Mouse (Mus musculus) lung, embryonic 14.5 days (tissue): ENCODE measurements around the gene Enkur. TPM values are rescaled to one million over a fixed set of nuclear protein-coding genes. Genes with fewer than 3 reads are reported as not detected.

Experiments
- ATAC-seq: fragments of 200-750 bp; cut with Nextera tagmentation; 2 replicates; pipeline ENCODE4 v1.8.0; 2017; ENCODE audit warnings: mild to moderate bottlenecking, moderate TSS enrichment, moderate library complexity; ENCODE audit not compliant: insufficient read depth
- DNase-seq: peaks from one replicate; pipeline ENCODE4 v3.0.0-alpha.2; 2015
- H3K27ac ChIP-seq: fragments of 300-500 bp; sonication (generic); 2 replicates; pipeline ENCODE4 v1.5.1; 2014; ENCODE audit warnings: low read depth, mild to moderate bottlenecking, moderate library complexity
- H3K27me3 ChIP-seq: fragments of 300-500 bp; sonication (generic); 2 replicates; pipeline ENCODE4 v1.6.1; 2014; ENCODE audit warnings: low read length, control low read depth; ENCODE audit not compliant: insufficient read depth
- H3K36me3 ChIP-seq: fragments of 300-500 bp; sonication (generic); 2 replicates; pipeline ENCODE4 v1.6.1; 2014; ENCODE audit warnings: control low read depth; ENCODE audit not compliant: insufficient read depth
- H3K4me1 ChIP-seq: fragments of 300-500 bp; sonication (generic); 2 replicates; pipeline ENCODE4 v1.6.1; 2014; ENCODE audit warnings: antibody characterized with exemption, control low read depth; ENCODE audit not compliant: insufficient read depth
- H3K4me2 ChIP-seq: fragments of 300-500 bp; sonication (generic); 2 replicates; pipeline ENCODE4 v1.6.1; 2014; ENCODE audit warnings: mild to moderate bottlenecking
- H3K4me3 ChIP-seq: fragments of 300-500 bp; sonication (generic); 2 replicates; pipeline ENCODE4 v1.5.1; 2014; ENCODE audit warnings: low read depth, low read length
- H3K9ac ChIP-seq: fragments of 300-500 bp; sonication (generic); 2 replicates; pipeline ENCODE4 v1.6.1; 2014
- H3K9me3 ChIP-seq: fragments of 300-500 bp; sonication (generic); 2 replicates; pipeline ENCODE4 v1.6.1; 2016; ENCODE audit warnings: low read depth, low read length, control low read depth
- CTCF ChIP-seq: IDR thresholded peaks from 2 replicates; pipeline ENCODE4 v1.5.1; 2016; ENCODE audit warnings: antibody characterized with exemption, low read depth
- WGBS: fragments of 180-500 bp; shearing (Covaris S2); extraction: QIAGEN DNeasy Blood & Tissue Kit; methylation state at CpG from one replicate; pipeline ENCODE4 v1.1.7; 2014; 5-methylcytosine and 5-hydroxymethylcytosine counted together
- polyA plus RNA-seq: library from polyadenylated mRNA; unstranded; fragments of >200 nt; fragmentation: Nextera tagmentation; extraction: Ambion mirVana; gene quantifications from 2 replicates; pipeline ENCODE4 v1.2.1, GENCODE M21; 2014

Gene Enkur
- polyA plus RNA-seq, 1 experiment from 2014 or later, result 0.45 TPM

GRCm38 (mm10) chr2:21211361-21211760, 6.2 kb upstream of the Enkur start:
- TF ChIP-seq CTCF, result no peak
- Histone ChIP-seq H3K9ac (no peak overlapping the region), H3K36me3 (no peaks in the 10 kb centered on the region), H3K4me2 (no peak overlapping the region), H3K27ac (no peak overlapping the region), H3K4me3 (no peak overlapping the region), H3K9me3 (no peaks in the 10 kb centered on the region), H3K27me3 (no peaks in the 10 kb centered on the region), H3K4me1 (no peaks in the 10 kb centered on the region)
- WGBS, result 77% methylated on average over 6 of the region's 6 CpGs
- ATAC-seq, result no peak
- no peak for DNase-seq

GRCm38 (mm10) chr2:21206278-21206677, 1.1 kb upstream of the Enkur start:
- Histone ChIP-seq H3K27ac (no peak overlapping the region), H3K4me2 (peak overlapping the region; percentile 67), H3K4me1 (0 out of 2 replicates have a peak, but pooled peaks cover 3% of the 10 kb centered on the region), H3K27me3 (no peaks in the 10 kb centered on the region), H3K4me3 (peak overlapping the region; percentile 57), H3K9ac (peak overlapping the region; percentile 56), H3K9me3 (no peaks in the 10 kb centered on the region), H3K36me3 (no peaks in the 10 kb centered on the region)
- 45% methylated on average over 6 of the region's 6 CpGs for WGBS
- no peak for DNase-seq
- TF ChIP-seq CTCF, result no peak
- no peak for ATAC-seq

- Histone ChIP-seq H3K36me3 (no peaks in the 10 kb centered on the region), H3K4me2 (peak overlapping the region; percentile 67), H3K27me3 (no peaks in the 10 kb centered on the region), H3K27ac (peak overlapping the region; percentile 75; the same call in 1 of the 2 replicates), H3K4me3 (peak overlapping the region; percentile 57), H3K9me3 (no peaks in the 10 kb centered on the region), H3K9ac (peak overlapping the region; percentile 56), H3K4me1 (0 out of 2 replicates have a peak, but pooled peaks cover 3% of the 10 kb centered on the region)
- under 1% methylated on average over 19 of the region's 19 CpGs for WGBS
- DNase-seq (no peak), ATAC-seq (peak; percentile 92)
- no peak for TF ChIP-seq CTCF
Observed at GRCm38 (mm10) chr2:21205831-21206159, 630 bp upstream of the Enkur start.

- 0 out of 2 replicates have a peak, but pooled peaks cover 3% of the 10 kb centered on the region for H3K4me1 ChIP-seq
- no peak overlapping the region for H3K4me2 ChIP-seq
- H3K27me3 ChIP-seq, result no peaks in the 10 kb centered on the region
- H3K9ac ChIP-seq, result no peak overlapping the region
- no peak overlapping the region for H3K27ac ChIP-seq
- DNase-seq (no peak), ATAC-seq (no peak)
- no peaks in the 10 kb centered on the region for H3K36me3 ChIP-seq
- no peak overlapping the region for H3K4me3 ChIP-seq
- 61% methylated on average over 2 of the region's 2 CpGs for WGBS
- TF ChIP-seq CTCF, result no peak
- no peaks in the 10 kb centered on the region for H3K9me3 ChIP-seq
Observed at GRCm38 (mm10) chr2:21202754-21203153, 2.4 kb downstream of the Enkur start.

- H3K9me3 ChIP-seq, result no peaks in the 10 kb centered on the region
- ATAC-seq, result no peak
- no peak for TF ChIP-seq CTCF
- H3K27me3 ChIP-seq, result no peaks in the 10 kb centered on the region
- no peak for DNase-seq
- no peak overlapping the region for H3K9ac ChIP-seq
- H3K4me1 ChIP-seq, result no peaks in the 10 kb centered on the region
- no peak overlapping the region for H3K4me3 ChIP-seq
- no peak overlapping the region for H3K4me2 ChIP-seq
- 44% methylated on average over 3 of the region's 3 CpGs for WGBS
- H3K27ac ChIP-seq, result no peak overlapping the region
- H3K36me3 ChIP-seq, result no peaks in the 10 kb centered on the region
Observed at GRCm38 (mm10) chr2:21199051-21199450, 6.1 kb downstream of the Enkur start.

- TF ChIP-seq CTCF, result no peak
- DNase-seq, result no peak
- Histone ChIP-seq H3K9me3 (no peaks in the 10 kb centered on the region), H3K36me3 (no peaks in the 10 kb centered on the region), H3K9ac (no peak overlapping the region), H3K4me3 (no peak overlapping the region), H3K4me2 (no peak overlapping the region), H3K4me1 (no peaks in the 10 kb centered on the region), H3K27ac (no peak overlapping the region), H3K27me3 (no peaks in the 10 kb centered on the region)
- 80% methylated on average over 5 of the region's 5 CpGs for WGBS
- ATAC-seq, result no peak
Observed at GRCm38 (mm10) chr2:21195233-21195632, 9.9 kb downstream of the Enkur start.

GRCm38 (mm10) chr2:21191232-21191631, 13.9 kb downstream of the Enkur start:
- Histone ChIP-seq H3K4me3 (no peak overlapping the region), H3K9me3 (no peaks in the 10 kb centered on the region), H3K9ac (no peak overlapping the region), H3K27me3 (no peaks in the 10 kb centered on the region), H3K4me1 (no peaks in the 10 kb centered on the region), H3K4me2 (no peak overlapping the region), H3K27ac (no peak overlapping the region), H3K36me3 (no peaks in the 10 kb centered on the region)
- DNase-seq (no peak), ATAC-seq (no peak)
- WGBS, result 38% methylated on average over 1 of the region's 1 CpGs
- no peak for TF ChIP-seq CTCF

GRCm38 (mm10) chr2:21188610-21189009, 16.6 kb downstream of the Enkur start:
- DNase-seq (peak; percentile 52), ATAC-seq (no peak)
- Histone ChIP-seq H3K4me2 (no peak overlapping the region), H3K27me3 (no peaks in the 10 kb centered on the region), H3K9ac (no peak overlapping the region), H3K4me1 (no peaks in the 10 kb centered on the region), H3K27ac (no peak overlapping the region), H3K36me3 (no peaks in the 10 kb centered on the region), H3K4me3 (no peak overlapping the region), H3K9me3 (no peaks in the 10 kb centered on the region)
- WGBS, result 70% methylated on average over 4 of the region's 4 CpGs
- TF ChIP-seq CTCF, result no peak
